Mouse (Mus musculus): ENCODE data around the gene Ehd2.

- TF ChIP-seq CTCF (conservative IDR thresholded peaks at IDR 0.05; ENCODE audit: insufficient read depth, insufficient read length, low read depth, low read length), result peak; percentile 42
- TF ChIP-seq POLR2A (IDR thresholded peaks at IDR 0.05; ENCODE audit: low read depth, low read length), result no peak
Observed at GRCm38 (mm10) chr7:15953307-15954074, 13.9 kb downstream of the Ehd2 start.
